Mouse (Mus musculus) MEL (cell line): ENCODE measurements around the gene Bloc1s6. TPM values are rescaled to one million over a fixed set of nuclear protein-coding genes. Genes with fewer than 3 reads are reported as not detected.
A peak's percentile ranks its signal among the peaks of the same experiment; 100 is the strongest.

Source experiments
- DNase-seq: peaks from one replicate; pipeline ENCODE4 v3.0.0; 2011; ENCODE audit warnings: low read depth, low spot score
- H3K27ac ChIP-seq: 2 replicates; pipeline ENCODE4 v1.5.1; 2012; ENCODE audit warnings: low read depth, mild to moderate bottlenecking, control low read depth, low read length, moderate library complexity; ENCODE audit not compliant: control insufficient read depth
- H3K27me3 ChIP-seq, 2 experiments: fragments of 150-350 bp in 1 of 2; sonication (generic) in 1 of 2; 2 replicates each; pipeline ENCODE4 v1.6.1; 2012; ENCODE audit warnings: low read length in 2 of 2, mild to moderate bottlenecking in 2 of 2, improper control_type of control experiment in 1 of 2, moderate library complexity in 1 of 2; ENCODE audit not compliant: insufficient read depth in 2 of 2, control insufficient read depth in 1 of 2
- H3K36me3 ChIP-seq, 2 experiments: 2 replicates each; pipeline ENCODE4 v1.6.1; 2012 to 2014; ENCODE audit warnings: low read length in 2 of 2, improper control_type of control experiment in 1 of 2, inconsistent platforms in 1 of 2, mild to moderate bottlenecking in 1 of 2; ENCODE audit not compliant: insufficient read depth in 2 of 2, control insufficient read depth in 1 of 2
- H3K4me1 ChIP-seq, 2 experiments: fragments of 150-350 bp in 1 of 2; sonication (generic) in 1 of 2; 2 replicates each; pipeline ENCODE4 v1.6.1; 2012; ENCODE audit warnings: low read length in 2 of 2, improper control_type of control experiment in 1 of 2, mild to moderate bottlenecking in 1 of 2; ENCODE audit not compliant: insufficient read depth in 2 of 2, control insufficient read depth in 1 of 2
- H3K4me3 ChIP-seq, 2 experiments: fragments of 150-350 bp in 1 of 2; sonication (generic) in 1 of 2; 2 replicates each; pipeline ENCODE4 v1.5.1; 2012; ENCODE audit warnings: low read depth in 2 of 2, low read length in 2 of 2, mild to moderate bottlenecking in 2 of 2, moderate library complexity in 2 of 2, control low read depth in 1 of 2, improper control_type of control experiment in 1 of 2; ENCODE audit not compliant: control insufficient read depth in 1 of 2, insufficient read depth in 1 of 2
- H3K79me2 ChIP-seq: 2 replicates; pipeline ENCODE4 v1.6.1; 2012; ENCODE audit warnings: mild to moderate bottlenecking, low read length, moderate library complexity; ENCODE audit not compliant: control insufficient read depth, poor library complexity, insufficient read depth
- H3K9ac ChIP-seq: 2 replicates; pipeline ENCODE4 v1.6.1; 2012; ENCODE audit warnings: low read depth, mild to moderate bottlenecking, control low read depth, low read length, moderate library complexity; ENCODE audit not compliant: control insufficient read depth, poor library complexity, severe bottlenecking
- H3K9me3 ChIP-seq: fragments of 150-350 bp; sonication (generic); replicated peaks from 2 replicates; pipeline ENCODE4 v1.6.1; 2012; ENCODE audit warnings: mild to moderate bottlenecking, low read length, improper control_type of control experiment, moderate library complexity; ENCODE audit not compliant: insufficient read depth
- BHLHE40 ChIP-seq: IDR thresholded peaks from 2 replicates; pipeline ENCODE4 v1.6.1; 2012; ENCODE audit warnings: low read depth, mild to moderate bottlenecking, inconsistent platforms, low read length, improper control_type of control experiment, borderline replicate concordance
- CHD1 ChIP-seq: IDR thresholded peaks from 2 replicates; pipeline ENCODE4 v1.6.1; 2012; ENCODE audit warnings: low read depth, mild to moderate bottlenecking, inconsistent platforms, low read length, improper control_type of control experiment
- CHD2 ChIP-seq: IDR thresholded peaks from 2 replicates; pipeline ENCODE4 v1.6.1; 2011; ENCODE audit warnings: low read length, improper control_type of control experiment
- ELF1 ChIP-seq: IDR thresholded peaks from 2 replicates; pipeline ENCODE4 v1.6.1; 2014; ENCODE audit warnings: low read depth, mild to moderate bottlenecking, inconsistent platforms, low read length, improper control_type of control experiment, moderate library complexity
- GABPA ChIP-seq: IDR thresholded peaks from 2 replicates; pipeline ENCODE4 v1.6.1; 2012; ENCODE audit warnings: low read depth, mild to moderate bottlenecking, inconsistent platforms, low read length, improper control_type of control experiment, moderate library complexity
- KAT2A ChIP-seq: conservative IDR thresholded peaks from 2 replicates; pipeline ENCODE4 v1.6.1; 2012; ENCODE audit warnings: low read depth, low read length, improper control_type of control experiment, inconsistent platforms
- MEF2A ChIP-seq: IDR thresholded peaks from 2 replicates; pipeline ENCODE4 v1.6.1; 2014; ENCODE audit warnings: low read depth, mild to moderate bottlenecking, inconsistent platforms, low read length, improper control_type of control experiment; ENCODE audit not compliant: poor library complexity, insufficient replicate concordance, severe bottlenecking; ENCODE audit errors: extremely low read depth
- MXI1 ChIP-seq: IDR thresholded peaks from 2 replicates; pipeline ENCODE4 v1.6.1; 2011; ENCODE audit warnings: mild to moderate bottlenecking, low read depth, low read length, improper control_type of control experiment
- NELFE ChIP-seq: IDR thresholded peaks from 2 replicates; pipeline ENCODE4 v1.6.1; 2011; ENCODE audit warnings: low read depth, low read length, improper control_type of control experiment
- NRF1 ChIP-seq: IDR thresholded peaks from 2 replicates; pipeline ENCODE4 v1.6.1; 2014; ENCODE audit warnings: low read depth, mild to moderate bottlenecking, inconsistent platforms, low read length, improper control_type of control experiment, moderate library complexity; ENCODE audit not compliant: poor library complexity, insufficient read depth, severe bottlenecking
- POLR2AphosphoS2 ChIP-seq: IDR thresholded peaks from 2 replicates; pipeline ENCODE4 v1.6.1; 2011; ENCODE audit warnings: low read length, improper control_type of control experiment
- POLR2AphosphoS5 ChIP-seq: IDR thresholded peaks from 2 replicates; pipeline ENCODE4 v1.6.1; 2012; ENCODE audit warnings: low read depth, borderline replicate concordance, mild to moderate bottlenecking, inconsistent platforms, low read length, moderate library complexity, mixed read lengths
- SIN3A ChIP-seq: IDR thresholded peaks from 2 replicates; pipeline ENCODE4 v1.6.1; 2012; ENCODE audit warnings: low read length, improper control_type of control experiment, inconsistent platforms
- SMC3 ChIP-seq: IDR thresholded peaks from 2 replicates; pipeline ENCODE4 v1.6.1; 2011; ENCODE audit warnings: low read depth, low read length, improper control_type of control experiment
- TBP ChIP-seq: IDR thresholded peaks from 2 replicates; pipeline ENCODE4 v1.8.0; 2011; ENCODE audit warnings: low read depth, low read length, improper control_type of control experiment
- TCF12 ChIP-seq: IDR thresholded peaks from 2 replicates; pipeline ENCODE4 v1.6.1; 2014; ENCODE audit warnings: low read depth, mild to moderate bottlenecking, inconsistent platforms, low read length, improper control_type of control experiment, moderate library complexity
- ZMIZ1 ChIP-seq: IDR thresholded peaks from 2 replicates; pipeline ENCODE4 v1.6.1; 2012; ENCODE audit warnings: low read depth, mild to moderate bottlenecking, inconsistent platforms, low read length, improper control_type of control experiment, moderate library complexity
- ZNF384 ChIP-seq: IDR thresholded peaks from 2 replicates; pipeline ENCODE4 v1.6.1; 2012; ENCODE audit warnings: low read depth, mild to moderate bottlenecking, inconsistent platforms, low read length, improper control_type of control experiment
- polyA plus RNA-seq, 2 experiments: library from polyadenylated mRNA; stranded (reverse) in 1 of 2; unstranded in 1 of 2; fragments of >175 nt in 1 of 2; fragments of >200 nt in 1 of 2; gene quantifications; 2 replicates each; pipeline versions ENCODE4 v1.2.1 to v1.2.4; 2012; ENCODE audit warnings: low replicate concordance in 2 of 2, low read depth in 1 of 2; ENCODE audit not compliant: insufficient read length in 2 of 2, insufficient read depth in 1 of 2, missing spikeins in 1 of 2
- total RNA-seq: library from RNA; depleted of rRNA; stranded (reverse); fragments of 300-350 nt; gene quantifications from 2 replicates; pipeline ENCODE4 v1.2.3, GENCODE M21; 2012

Bloc1s6 gene
- total and polyA plus RNA-seq, 3 experiments = 10.9 to 21.7 TPM; not detected in 1

DNA sequence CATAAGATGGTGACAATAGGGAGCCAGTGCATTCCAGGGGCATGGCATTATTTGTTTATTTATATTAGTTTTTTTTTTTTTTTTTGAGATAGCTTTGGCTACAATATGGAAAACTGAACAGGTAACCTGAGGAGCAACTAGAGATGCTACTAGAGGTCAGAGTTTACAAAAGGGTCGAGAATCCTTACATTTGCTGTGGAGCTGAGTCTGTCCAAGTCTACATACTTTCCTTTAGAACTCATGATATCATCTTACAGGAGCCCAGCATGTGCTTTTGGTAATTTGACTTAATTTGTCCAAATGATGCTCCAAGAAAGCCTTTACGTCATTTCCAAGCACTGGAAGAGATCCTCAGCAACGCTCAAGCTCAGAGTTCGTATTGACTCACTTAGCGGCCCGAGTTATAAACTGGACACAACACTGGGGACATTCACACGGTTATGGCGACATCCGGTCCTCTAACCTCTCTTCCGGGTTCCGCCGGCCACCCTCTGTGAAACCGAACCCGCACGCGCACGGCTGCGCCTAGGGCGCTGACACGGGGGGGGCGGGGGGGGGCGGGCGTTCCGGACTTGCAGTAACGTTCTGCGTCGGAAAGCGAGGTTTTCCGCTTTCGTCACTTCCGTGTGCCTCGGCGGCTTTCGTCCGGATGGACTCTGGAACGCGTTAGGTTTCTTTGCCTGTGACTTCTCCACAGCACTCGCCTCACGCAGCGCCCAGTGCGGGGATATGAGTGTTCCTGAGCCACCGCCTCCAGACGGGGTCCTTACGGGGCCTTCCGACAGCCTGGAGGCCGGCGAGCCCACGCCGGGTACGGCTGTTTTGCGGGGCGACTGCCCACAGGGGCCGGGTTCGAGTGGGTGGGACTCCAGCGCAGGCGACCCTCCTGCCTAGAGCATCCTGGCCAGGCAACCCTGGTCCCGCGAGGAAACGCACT lies at the start of gene Bloc1s6 (continued):
- TF ChIP-seq ZMIZ1 = 0 out of 2 replicates have a peak, but pooled peaks have one; percentile 60
- no peak for TF ChIP-seq SMC3
- peak; percentile 61 for TF ChIP-seq TCF12
- TF ChIP-seq BHLHE40 = no peak
- peak; percentile 83 for TF ChIP-seq SIN3A
- TF ChIP-seq CHD2 = no peak

DNA sequence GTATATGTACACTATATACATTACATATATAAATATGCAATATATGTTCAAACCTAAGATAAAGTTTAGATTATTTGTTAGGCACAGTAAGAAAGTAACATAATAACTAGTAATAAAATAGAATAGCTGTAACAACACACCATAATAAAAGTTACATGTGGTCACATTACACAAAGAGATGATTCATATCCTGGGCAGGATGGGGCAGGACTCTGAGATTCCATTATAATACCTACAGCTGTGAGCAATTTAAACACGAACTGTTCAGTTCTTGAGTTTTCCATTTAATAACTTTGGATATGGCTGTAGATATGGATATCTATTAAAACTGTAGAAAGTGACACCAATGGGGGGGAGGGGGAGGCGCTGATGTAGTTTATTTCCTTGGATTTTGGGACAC lies 40.8 kb upstream of the Bloc1s6 start:
- Histone ChIP-seq H3K4me3 (no peak overlapping the region), H3K36me3 (no peaks in the 10 kb centered on the region), H3K4me1 (no peaks in the 10 kb centered on the region), H3K9me3 (no peaks in the 10 kb centered on the region), H3K27ac (no peak overlapping the region), H3K79me2 (no peaks in the 10 kb centered on the region), H3K27me3 (no peaks in the 10 kb centered on the region), H3K9ac (no peak overlapping the region)
- DNase-seq = no peak
- TF ChIP-seq MXI1 (no peak), ZNF384 (no peak), ELF1 (no peak), TBP (no peak), SMC3 (no peak), KAT2A (no peak), CHD1 (no peak), GABPA (no peak), NELFE (no peak), POLR2AphosphoS5 (no peak), POLR2AphosphoS2 (no peak), MEF2A (no peak), TCF12 (no peak), NRF1 (no peak)
